Mouse (Mus musculus): Measurements from ENCODE around the gene Ms4a10. TPM values are rescaled to one million over a fixed set of nuclear protein-coding genes. Genes with fewer than 3 reads are reported as not detected.

Ms4a10 gene
- polyA plus RNA-seq, 1 experiment: 2.8 TPM

DNA sequence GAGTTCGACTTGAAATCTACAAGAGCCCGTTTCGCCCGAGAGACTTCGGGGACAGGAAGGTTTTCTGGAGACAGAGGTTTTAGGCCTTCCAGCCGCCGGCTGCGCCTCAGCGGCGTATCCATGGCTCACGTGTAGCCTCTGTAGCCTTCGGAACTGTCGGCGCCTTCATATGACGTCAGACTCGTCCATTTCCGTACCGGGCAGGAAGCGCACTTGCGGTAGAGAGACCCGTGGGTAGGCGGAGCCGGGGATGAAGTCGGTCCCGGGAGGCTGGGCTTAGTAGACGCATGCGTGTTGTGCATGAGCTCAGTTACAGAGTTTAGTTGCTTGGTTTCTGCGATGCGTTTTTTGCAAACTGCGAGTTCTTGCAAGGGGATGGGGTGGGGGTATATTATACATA lies 25.4 kb downstream of the Ms4a10 start, which contains the start of gene Ccdc86:
Gene Ccdc86, minus strand, starts transcription at position 155 of the 400 bp plus-strand sequence.
- under 1% methylated on average over 30 of the region's 30 CpGs for WGBS
- H3K36me3 ChIP-seq (ENCODE audit: control insufficient read depth, insufficient read depth, low read length): no peaks in the 10 kb centered on the region
- H3K27ac ChIP-seq (ENCODE audit: control insufficient read depth, insufficient read depth, low read length): no peak within 1 kb of the TSS
- DNase-seq: peak; percentile 94
- H3K4me3 ChIP-seq (ENCODE audit: control insufficient read depth, insufficient read depth, low read length): peak within 1 kb of the TSS; percentile 62
- TF ChIP-seq CTCF (IDR thresholded peaks at IDR 0.05; ENCODE audit: borderline replicate concordance, control insufficient read depth, extremely low read depth, insufficient read depth, low read length, poor library complexity): peak; percentile 58; the same call in 1 of the 2 replicates
- peak; percentile 49; the same call in 1 of the 2 replicates for TF ChIP-seq POLR2A (IDR thresholded peaks at IDR 0.05; ENCODE audit: control insufficient read depth, extremely low read depth, insufficient read depth, low read length, poor library complexity)
- H3K4me1 ChIP-seq (replicated peaks; ENCODE audit: control insufficient read depth, insufficient read depth, low read length): peaks cover 11% of the 10 kb centered on the region
- H3K27me3 ChIP-seq (ENCODE audit: control insufficient read depth, insufficient read depth, low read length): no peaks in the 10 kb centered on the region; the same call in 1 of the 2 replicates

GRCm38 (mm10) chr19:10948416-10948815 lies 26.1 kb downstream of the Ms4a10 start:
- Histone ChIP-seq H3K27me3 (ENCODE audit: control insufficient read depth, insufficient read depth, low read length) (no peaks in the 10 kb centered on the region; the same call in 1 of the 2 replicates), H3K36me3 (ENCODE audit: control insufficient read depth, insufficient read depth, low read length) (no peaks in the 10 kb centered on the region), H3K4me3 (ENCODE audit: control insufficient read depth, insufficient read depth, low read length) (peak overlapping the region; percentile 62), H3K4me1 (replicated peaks; ENCODE audit: control insufficient read depth, insufficient read depth, low read length) (peaks cover 11% of the 10 kb centered on the region), H3K27ac (ENCODE audit: control insufficient read depth, insufficient read depth, low read length) (no peak overlapping the region)
- TF ChIP-seq CTCF (IDR thresholded peaks at IDR 0.05; ENCODE audit: borderline replicate concordance, control insufficient read depth, extremely low read depth, insufficient read depth, low read length, poor library complexity): no peak
- TF ChIP-seq POLR2A (IDR thresholded peaks at IDR 0.05; ENCODE audit: control insufficient read depth, extremely low read depth, insufficient read depth, low read length, poor library complexity): no peak
- peak; percentile 15 for DNase-seq
- under 1% methylated on average over 20 of the region's 20 CpGs for WGBS

- peaks cover 11% of the 10 kb centered on the region for H3K4me1 ChIP-seq (replicated peaks; ENCODE audit: control insufficient read depth, insufficient read depth, low read length)
- no peak for TF ChIP-seq CTCF (IDR thresholded peaks at IDR 0.05; ENCODE audit: borderline replicate concordance, control insufficient read depth, extremely low read depth, insufficient read depth, low read length, poor library complexity)
- TF ChIP-seq POLR2A (IDR thresholded peaks at IDR 0.05; ENCODE audit: control insufficient read depth, extremely low read depth, insufficient read depth, low read length, poor library complexity): no peak
- H3K27me3 ChIP-seq (ENCODE audit: control insufficient read depth, insufficient read depth, low read length): no peaks in the 10 kb centered on the region; the same call in 1 of the 2 replicates
- H3K27ac ChIP-seq (ENCODE audit: control insufficient read depth, insufficient read depth, low read length): no peak overlapping the region
- no peak overlapping the region for H3K4me3 ChIP-seq (ENCODE audit: control insufficient read depth, insufficient read depth, low read length)
- WGBS: 92% methylated on average over 5 of the region's 5 CpGs
- DNase-seq: no peak
- no peaks in the 10 kb centered on the region for H3K36me3 ChIP-seq (ENCODE audit: control insufficient read depth, insufficient read depth, low read length)
These were observed 27.3 kb downstream of the Ms4a10 start for GRCm38 (mm10) chr19:10947219-10947618.

- no peak overlapping the region for H3K27ac ChIP-seq (ENCODE audit: control insufficient read depth, insufficient read depth, low read length)
- H3K4me3 ChIP-seq (ENCODE audit: control insufficient read depth, insufficient read depth, low read length): no peak overlapping the region
- no peak for TF ChIP-seq CTCF (IDR thresholded peaks at IDR 0.05; ENCODE audit: borderline replicate concordance, control insufficient read depth, extremely low read depth, insufficient read depth, low read length, poor library complexity)
- TF ChIP-seq POLR2A (IDR thresholded peaks at IDR 0.05; ENCODE audit: control insufficient read depth, extremely low read depth, insufficient read depth, low read length, poor library complexity): no peak
- H3K27me3 ChIP-seq (ENCODE audit: control insufficient read depth, insufficient read depth, low read length): no peaks in the 10 kb centered on the region; the same call in 1 of the 2 replicates
- H3K36me3 ChIP-seq (ENCODE audit: control insufficient read depth, insufficient read depth, low read length): no peaks in the 10 kb centered on the region
- 88% methylated on average over 3 of the region's 3 CpGs for WGBS
- peaks cover 11% of the 10 kb centered on the region for H3K4me1 ChIP-seq (replicated peaks; ENCODE audit: control insufficient read depth, insufficient read depth, low read length)
- no peak for DNase-seq
These were observed 28.0 kb downstream of the Ms4a10 start for GRCm38 (mm10) chr19:10946506-10946905.

GRCm38 (mm10) chr19:10943955-10944354 lies 30.5 kb downstream of the Ms4a10 start:
- no peaks in the 10 kb centered on the region; the same call in 1 of the 2 replicates for H3K27me3 ChIP-seq (ENCODE audit: control insufficient read depth, insufficient read depth, low read length)
- WGBS: 72% methylated on average over 3 of the region's 3 CpGs
- no peak for DNase-seq
- TF ChIP-seq POLR2A (IDR thresholded peaks at IDR 0.05; ENCODE audit: control insufficient read depth, extremely low read depth, insufficient read depth, low read length, poor library complexity) (no peak), CTCF (IDR thresholded peaks at IDR 0.05; ENCODE audit: borderline replicate concordance, control insufficient read depth, extremely low read depth, insufficient read depth, low read length, poor library complexity) (no peak)
- H3K4me1 ChIP-seq (replicated peaks; ENCODE audit: control insufficient read depth, insufficient read depth, low read length): peaks cover 17% of the 10 kb centered on the region
- no peak overlapping the region for H3K27ac ChIP-seq (ENCODE audit: control insufficient read depth, insufficient read depth, low read length)
- no peak overlapping the region for H3K4me3 ChIP-seq (ENCODE audit: control insufficient read depth, insufficient read depth, low read length)
- H3K36me3 ChIP-seq (ENCODE audit: control insufficient read depth, insufficient read depth, low read length): no peaks in the 10 kb centered on the region

GRCm38 (mm10) chr19:10940801-10941457 lies 33.5 kb downstream of the Ms4a10 start:
- no peaks in the 10 kb centered on the region for H3K36me3 ChIP-seq (ENCODE audit: control insufficient read depth, insufficient read depth, low read length)
- no peak overlapping the region for H3K27ac ChIP-seq (ENCODE audit: control insufficient read depth, insufficient read depth, low read length)
- H3K27me3 ChIP-seq (ENCODE audit: control insufficient read depth, insufficient read depth, low read length): no peaks in the 10 kb centered on the region; the same call in 1 of the 2 replicates
- 76% methylated on average over 40 of the region's 40 CpGs for WGBS
- H3K4me3 ChIP-seq (ENCODE audit: control insufficient read depth, insufficient read depth, low read length): no peak overlapping the region
- no peak for TF ChIP-seq CTCF (IDR thresholded peaks at IDR 0.05; ENCODE audit: borderline replicate concordance, control insufficient read depth, extremely low read depth, insufficient read depth, low read length, poor library complexity)
- no peak for TF ChIP-seq POLR2A (IDR thresholded peaks at IDR 0.05; ENCODE audit: control insufficient read depth, extremely low read depth, insufficient read depth, low read length, poor library complexity)
- 0 out of 2 replicates have a peak, but pooled peaks cover 7% of the 10 kb centered on the region for H3K4me1 ChIP-seq (replicated peaks; ENCODE audit: control insufficient read depth, insufficient read depth, low read length)
- no peak for DNase-seq

All from thymus, adult 2 months (tissue).